Mouse (Mus musculus) megakaryocyte-erythroid progenitor cell, adult 5-6 weeks (primary cell): ENCODE measurements at regions not wholly inside any gene's neighbourhood (a gene's known extent, or its start where the extent isn't known, plus 50 kb on each side); places are given as distances from the start of the nearest gene placed in this dataset.

Experiments
- ATAC-seq: replicated peaks from 2 replicates; pipeline ENCODE4 v1.8.0; 2016; ENCODE audit warnings: mild to moderate bottlenecking, inconsistent platforms; ENCODE audit not compliant: severe bottlenecking, poor library complexity, low FRiP score, low TSS enrichment

DNA sequence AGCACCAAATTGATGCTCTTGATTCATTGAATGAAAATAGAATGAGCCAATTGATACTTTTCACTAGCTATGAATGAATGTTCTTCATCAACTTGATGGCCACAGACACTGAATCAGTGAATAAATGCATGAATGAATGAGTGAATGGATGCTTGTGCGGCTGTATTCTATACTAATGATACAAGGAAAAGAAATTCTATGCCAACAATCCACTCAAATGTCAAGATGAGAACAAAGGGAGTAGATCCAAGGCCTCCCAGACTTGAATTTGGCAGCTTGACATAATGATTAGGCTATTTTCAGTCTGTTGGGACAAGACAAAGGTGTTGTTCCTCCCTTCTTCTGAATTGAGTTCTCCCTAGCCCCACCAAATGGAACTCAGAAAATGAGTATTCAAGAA lies 393.1 kb downstream of the Btg1 start:
- ATAC-seq: no peak

DNA sequence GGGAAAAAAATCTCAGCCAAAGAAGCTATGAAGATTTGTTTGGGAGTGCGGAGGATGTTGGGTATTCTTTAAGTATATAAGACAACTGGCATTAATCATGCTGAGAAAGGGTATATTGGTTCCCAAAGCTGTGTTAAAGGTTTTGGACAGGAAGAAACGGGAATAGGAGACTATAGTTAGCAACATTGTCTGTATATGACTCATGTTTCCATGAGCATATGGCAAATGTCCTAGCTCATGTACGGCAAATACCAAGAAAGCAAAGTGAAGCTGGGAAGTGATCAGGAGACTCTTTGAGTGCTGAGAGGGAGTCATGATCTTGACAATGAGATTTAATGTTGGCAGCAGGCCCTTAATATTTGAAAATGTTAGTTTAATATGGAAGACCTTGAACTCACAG lies 401.8 kb downstream of the Btg1 start:
- ATAC-seq: no peak

DNA sequence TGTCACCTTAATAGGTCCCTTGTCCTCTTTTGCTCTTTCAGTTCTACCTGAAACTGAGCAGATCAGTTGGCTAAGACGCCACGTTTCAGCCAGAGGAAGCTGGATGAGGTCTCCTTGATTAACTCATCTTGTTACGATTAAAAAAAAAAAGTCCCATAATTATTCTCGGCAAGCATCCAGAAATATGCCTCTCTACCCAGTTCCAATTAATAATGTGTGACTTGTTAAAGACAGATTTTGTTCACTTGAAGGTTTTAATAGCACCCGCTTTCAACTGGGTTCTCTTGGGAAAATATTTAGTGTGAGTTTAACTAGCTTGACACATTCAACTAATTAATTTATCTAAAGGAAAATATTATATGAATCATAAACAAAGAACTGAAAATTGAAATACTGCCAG lies 412.0 kb downstream of the Btg1 start:
- no peak for ATAC-seq

DNA sequence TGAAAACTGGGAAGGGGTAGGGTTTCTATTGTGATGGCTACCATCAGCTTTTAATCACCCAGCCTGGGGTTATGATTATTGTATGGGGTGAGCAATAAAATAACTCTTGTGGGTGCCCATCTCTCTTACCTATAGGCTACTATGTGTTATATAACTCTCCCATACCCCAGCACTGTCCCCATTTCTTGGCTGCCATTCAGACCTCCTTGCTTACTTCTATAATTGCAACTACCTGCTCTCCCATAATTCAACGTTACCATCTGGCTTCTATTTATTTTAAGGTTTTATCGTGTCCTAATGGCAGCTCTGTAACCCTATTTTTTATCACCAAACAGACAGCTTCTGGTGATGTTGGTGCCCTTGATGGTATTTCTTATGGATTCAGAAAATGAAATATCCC lies 414.2 kb downstream of the Btg1 start:
- no peak for ATAC-seq

DNA sequence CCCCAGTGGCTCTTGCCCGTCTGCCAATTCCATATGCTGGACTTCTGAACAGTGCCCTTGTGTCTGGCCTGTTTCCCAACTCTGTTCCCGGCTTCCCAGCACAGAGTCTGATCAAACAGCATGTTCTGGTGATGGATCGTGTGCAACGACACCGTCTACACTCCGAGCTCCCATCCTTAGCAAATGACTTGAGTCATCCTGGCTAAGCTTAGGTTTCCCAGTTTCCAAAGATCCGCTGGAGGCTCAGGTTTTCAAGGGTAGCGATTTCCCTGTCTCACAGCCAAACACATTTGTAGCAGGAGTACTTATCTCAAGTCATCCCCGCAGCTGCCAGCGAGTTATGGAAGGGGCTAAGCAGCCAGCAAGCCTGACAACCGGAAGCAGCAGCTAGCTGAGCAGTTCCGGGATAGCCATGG lies 418.6 kb downstream of the Btg1 start:
- ATAC-seq: no peak

DNA sequence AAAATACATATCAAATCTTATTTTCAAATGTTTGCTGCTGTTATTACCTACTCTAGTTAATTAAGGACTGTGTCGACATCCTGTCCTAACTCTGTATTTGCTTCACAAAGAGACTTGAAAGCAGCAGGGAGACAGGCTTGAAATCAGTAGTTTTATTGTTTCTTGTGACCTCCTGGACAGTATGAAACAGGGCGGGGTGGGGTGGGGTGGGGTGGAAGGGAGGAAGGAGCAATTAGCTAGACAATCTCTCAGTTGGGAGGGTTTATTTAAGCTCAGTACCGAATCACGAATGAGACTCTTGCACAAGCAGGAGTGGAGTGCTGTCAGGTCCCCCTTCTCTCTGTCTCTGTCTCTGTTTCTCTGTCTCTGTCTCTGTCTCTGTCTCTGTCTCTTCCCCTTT lies 421.2 kb downstream of the Btg1 start:
- no peak for ATAC-seq

DNA sequence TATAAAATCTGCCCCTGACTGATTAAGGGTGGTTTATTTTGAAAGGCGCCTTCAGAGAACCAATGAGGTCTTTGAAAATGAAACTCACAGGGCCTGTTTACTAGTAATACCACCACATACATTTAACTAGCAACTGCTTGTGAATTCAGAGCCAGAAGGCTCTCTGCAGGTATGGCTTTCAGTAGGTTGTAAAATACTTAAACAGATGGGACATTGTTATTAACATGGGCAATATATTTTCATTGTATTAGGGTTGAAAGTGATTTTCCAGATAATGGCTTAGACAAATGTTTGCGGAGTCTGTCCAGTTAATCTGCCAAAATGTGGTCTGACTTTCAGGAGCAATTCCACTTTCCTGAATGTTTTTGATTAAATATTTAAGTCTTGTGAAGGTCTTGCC lies 430.8 kb downstream of the Btg1 start:
- no peak for ATAC-seq

DNA sequence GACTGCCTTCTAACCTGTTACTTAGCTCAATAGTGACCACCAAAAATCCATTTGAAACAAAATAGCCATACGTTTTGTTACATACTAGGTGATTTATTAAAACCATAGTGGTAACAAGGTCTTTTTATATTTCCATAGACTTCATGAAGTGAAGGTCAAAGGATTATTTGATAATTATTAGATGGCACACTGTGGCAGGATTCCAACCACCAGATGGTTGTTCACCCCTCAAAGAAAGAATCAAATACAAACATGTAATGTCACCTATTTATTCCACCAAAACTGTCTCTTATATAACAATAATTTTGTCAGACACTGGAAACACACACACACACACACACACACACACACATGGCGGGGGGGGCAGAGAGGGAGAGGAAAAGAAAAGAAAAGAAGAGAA lies 431.2 kb downstream of the Btg1 start:
- ATAC-seq: no peak

DNA sequence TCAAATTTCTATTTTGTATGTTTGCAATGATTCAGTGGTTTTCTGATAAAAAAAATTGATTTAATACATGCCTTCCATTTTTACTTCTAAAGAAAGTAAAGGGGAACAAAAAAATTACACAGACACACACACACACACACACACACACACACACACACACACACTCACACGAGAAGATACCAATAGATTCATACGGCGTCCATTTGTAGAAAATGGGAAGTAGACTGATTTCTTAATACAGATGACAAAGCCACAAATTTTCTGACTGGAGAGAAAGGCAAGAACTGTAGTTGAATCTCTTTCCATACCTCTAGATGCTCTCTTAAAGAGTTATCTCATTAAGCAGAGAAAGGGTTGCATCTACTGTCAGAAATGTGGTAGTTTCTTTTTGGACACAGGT lies 424.9 kb upstream of the Dcn start:
- ATAC-seq: no peak

DNA sequence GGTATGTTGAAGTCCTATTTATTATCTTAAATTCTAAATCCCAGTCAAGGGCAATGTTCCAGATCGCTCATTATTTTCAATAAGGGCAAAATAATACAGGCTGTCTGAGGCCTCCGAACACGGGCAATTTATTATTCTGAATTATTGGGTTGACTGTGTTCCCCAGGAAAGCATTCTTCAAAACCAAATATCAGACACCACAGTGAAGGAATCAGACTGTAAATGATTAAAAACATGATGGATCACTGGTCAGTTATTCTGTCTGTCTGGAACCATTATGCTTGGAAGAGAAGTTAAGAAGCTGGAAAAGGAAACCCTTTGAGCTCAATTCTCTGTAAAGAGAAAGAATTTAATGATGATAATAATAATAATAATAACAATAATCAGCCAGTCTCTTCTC lies 417.4 kb upstream of the Dcn start:
- no peak for ATAC-seq

DNA sequence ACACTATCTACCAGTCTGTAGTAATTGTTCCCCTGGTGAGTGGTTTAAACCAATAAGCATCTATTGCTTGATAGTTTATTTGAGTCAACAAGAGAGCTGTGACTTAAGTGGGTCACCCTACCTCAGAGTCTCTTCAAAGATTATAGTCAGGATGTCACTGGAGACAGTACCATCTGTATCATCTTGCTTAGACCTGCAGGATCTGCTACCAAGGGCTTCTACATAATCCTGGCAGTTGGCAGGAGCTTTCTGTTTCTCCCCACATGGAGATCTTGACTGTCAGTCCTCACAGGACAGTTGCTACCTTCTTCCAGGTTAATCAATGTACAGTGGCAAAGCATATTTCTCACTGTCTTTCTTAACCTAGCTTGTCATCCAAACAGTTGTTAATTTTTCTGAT lies 414.9 kb upstream of the Dcn start:
- no peak for ATAC-seq

DNA sequence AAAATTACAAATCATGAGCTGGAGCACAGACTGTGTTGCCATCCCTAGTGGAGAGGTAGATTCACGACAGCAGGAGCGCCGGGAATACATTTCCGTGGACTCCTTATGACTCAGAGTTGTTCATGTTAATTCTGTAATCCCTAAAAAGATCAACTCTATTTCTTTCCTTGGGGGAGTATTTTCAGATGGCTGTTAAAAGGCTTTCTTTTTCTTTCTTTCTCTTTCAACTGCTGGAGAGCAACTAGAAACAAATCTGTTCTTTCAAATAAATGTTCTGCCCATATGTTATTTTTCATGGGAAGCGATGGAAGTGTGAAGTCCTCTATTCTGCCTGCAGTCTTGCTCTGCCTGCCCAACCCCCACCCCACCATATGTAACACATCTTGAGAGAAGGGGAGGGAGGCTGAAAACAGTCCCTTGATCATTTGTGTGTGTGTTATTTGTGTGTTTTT lies 401.4 kb upstream of the Dcn start:
- ATAC-seq: no peak

DNA sequence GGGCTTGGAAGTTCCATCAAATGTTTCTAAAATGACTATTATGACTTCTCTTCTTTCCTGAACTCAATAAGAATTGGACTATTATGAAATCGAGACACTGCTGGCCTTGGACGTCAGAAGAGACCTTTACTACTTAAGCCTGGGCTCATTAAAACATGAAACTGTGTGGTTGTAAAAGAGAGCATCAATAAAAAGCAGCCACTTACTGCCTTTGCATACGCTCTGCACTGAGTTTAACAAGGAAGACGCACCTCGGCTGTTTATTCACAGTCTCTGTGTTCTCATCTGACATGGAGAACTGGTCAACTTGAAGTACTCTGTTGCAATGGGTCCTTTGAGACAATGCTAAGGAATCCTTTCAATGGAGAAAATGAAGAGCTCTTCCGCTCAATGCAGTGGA lies 399.8 kb upstream of the Dcn start:
- ATAC-seq: no peak

DNA sequence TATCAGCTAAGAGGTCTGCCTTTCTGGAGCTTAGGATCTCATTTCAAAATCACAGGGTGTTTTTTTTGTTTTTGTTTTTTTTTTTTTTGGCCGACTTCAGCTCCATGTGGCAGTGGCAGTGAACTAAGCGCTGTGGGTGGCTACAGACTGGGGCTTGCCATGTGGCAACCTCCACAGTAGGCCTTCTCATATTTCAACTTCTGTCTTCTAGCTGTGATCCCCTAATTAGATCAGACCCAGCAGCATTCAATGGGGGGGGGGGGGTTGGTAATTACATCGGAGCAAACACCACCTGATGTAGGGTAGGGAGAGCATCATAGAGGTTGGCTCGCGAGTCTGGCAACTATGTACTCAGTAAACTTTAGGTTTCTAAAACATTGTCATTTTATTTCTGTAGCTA lies 392.1 kb upstream of the Dcn start:
- no peak for ATAC-seq

DNA sequence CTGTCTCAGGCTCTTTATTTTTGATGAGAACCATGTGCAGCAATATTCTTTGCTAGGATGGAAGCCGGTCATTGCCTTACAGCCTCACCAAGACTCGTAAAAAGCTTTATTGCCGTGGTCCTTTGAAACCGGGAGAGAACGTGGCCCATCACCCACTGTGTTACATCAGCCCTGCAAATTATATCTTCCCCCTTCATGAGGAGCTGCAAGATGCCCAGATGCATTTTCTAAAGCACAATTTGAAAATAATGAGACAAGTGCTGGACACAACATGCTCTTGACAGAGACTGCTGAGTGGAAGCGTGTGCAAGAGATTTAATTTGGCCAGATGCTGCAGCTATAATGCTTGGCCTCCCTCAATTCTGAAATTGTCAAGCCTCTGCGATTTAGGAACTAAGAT lies 389.2 kb upstream of the Dcn start:
- ATAC-seq: no peak

DNA sequence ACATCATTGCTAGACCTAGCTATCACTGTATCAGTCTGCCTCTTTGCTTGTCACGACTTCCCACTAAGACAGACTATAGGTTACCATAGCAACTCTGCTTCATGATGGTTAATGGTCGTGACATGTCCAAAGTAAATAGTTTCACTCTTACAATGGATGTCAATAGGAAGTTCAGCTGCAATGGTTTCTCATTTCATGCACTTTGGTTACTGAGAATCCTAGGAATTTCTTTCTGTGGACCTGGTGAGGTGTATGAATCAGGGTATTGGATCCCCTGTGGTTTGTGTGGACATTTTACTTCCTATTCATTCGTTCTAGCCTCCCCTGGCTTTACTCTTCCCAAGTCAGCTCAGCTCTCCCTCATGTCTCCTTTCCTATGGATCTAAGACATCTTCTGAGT lies 385.5 kb upstream of the Dcn start:
- ATAC-seq: no peak

DNA sequence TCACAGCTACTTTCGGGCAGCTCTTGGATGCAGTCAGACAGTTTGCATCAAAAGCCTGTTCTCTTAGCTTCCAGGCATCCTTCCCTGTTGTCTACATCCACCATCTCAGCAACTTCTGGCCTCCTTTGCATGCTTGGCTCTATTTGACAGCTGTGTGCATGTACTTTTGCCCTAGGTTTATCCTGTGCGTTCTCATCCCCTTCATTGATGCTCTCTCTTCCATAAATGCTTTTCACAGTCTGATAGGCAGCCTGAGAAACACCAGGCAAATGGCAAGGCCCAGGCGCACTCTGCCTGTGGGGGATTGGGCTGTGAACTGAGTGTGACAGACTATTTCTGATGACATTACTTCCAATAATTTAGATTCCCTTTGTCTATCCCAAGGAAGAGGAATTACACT lies 364.9 kb upstream of the Dcn start:
- no peak for ATAC-seq

DNA sequence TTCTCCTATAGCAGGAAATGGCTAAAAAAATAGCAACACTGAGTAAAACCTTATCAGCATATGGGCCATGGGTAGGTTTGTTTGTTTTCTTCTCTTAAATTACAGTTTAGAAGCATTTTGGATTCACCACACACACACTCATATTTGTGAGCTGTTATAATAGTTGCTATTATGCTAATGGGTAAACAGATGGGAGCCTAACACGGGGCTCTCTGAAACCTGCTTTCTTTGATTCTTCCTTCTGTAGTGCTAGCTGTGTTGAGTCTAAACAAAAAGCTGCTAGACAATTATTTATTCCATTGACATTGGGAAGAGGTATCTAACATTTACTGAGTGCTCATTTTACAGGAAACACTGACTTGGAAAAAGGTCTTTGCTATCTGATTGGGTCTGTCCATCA lies 356.7 kb upstream of the Dcn start:
- no peak for ATAC-seq

DNA sequence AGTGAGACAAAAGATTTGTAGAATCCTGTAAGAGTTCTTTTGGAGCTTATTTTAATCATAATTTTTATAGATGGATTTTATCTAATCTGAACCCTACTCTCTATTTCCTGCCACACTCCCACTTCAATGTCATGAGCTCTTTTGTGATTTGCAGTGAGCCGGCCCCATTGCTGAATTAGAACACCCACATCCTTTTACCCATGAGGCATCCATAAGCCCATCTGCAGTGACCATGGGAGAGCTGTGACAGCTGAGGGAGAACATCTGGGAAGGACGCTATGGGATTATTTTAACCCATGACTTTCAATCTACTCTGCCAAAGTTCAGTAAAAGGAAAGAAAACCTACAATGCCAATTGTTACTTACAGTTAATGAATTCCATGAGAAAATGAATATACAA lies 337.8 kb upstream of the Dcn start:
- no peak for ATAC-seq

DNA sequence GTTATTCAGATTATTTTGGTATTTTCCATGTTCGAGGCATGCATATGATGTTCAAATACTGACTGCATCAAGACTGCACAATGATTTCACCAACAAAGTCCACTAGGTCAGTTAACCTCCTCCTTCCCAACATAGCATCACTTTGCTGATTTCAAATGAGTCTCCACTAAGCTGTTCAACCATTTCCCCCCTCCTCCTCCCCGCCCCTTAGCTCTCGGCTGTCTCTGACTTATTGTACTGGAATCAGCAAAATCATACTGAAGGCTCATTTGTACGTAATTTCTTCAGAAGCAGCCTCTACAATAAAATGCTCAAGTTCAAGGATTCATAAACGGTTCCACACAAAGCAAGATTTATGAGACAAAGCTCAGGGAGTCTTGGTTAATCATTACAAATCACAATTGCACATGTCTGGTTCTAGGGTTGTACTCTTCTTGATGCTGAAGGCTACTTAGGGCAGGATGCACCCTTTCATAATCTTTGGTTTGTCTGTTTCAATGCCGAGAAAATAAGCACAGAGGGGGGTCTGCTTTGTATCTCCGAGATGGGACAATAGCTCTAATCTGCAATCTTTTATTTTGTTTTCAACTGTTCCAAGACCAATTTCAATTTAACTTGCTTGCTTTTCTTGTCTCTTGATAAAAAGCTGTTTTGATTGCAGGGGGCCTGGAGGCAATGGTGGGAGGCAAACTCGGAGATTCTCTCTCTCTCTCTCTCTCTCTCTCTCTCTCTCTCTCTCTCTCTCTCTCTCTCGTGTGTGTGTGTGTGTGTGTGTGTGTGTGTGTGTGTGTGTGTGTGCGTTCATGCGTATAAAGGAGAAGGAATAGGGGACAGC lies 320.6 kb upstream of the Dcn start:
- ATAC-seq: no peak

DNA sequence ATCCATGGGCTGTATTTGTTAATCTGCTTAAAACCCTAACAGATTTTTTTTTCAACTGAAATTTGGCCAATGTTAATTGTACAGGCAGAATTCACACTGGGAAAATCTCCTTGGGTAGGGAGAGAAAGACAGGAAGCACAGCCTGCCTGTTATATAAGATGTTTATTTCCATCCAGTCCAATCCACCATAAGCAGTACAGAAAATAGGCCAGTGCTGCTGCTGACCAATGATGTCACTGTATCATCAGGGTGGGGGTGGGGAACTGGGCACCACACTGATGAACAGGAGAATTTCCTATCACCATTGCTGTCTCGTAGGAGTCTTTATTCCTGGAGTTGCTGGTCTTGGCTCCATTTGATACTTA lies 320.0 kb upstream of the Dcn start:
- no peak for ATAC-seq
